Mouse (Mus musculus) testis, adult 2 months (tissue): ENCODE results near the gene Tmsb10.

Source experiments
- CTCF ChIP-seq: fragments of 200-500 bp; IDR thresholded peaks from 2 replicates; pipeline ENCODE4 v1.5.1; 2012; ENCODE audit warnings: low read depth, mild to moderate bottlenecking, inconsistent platforms, low read length, moderate library complexity; ENCODE audit not compliant: control insufficient read depth, insufficient read depth, insufficient replicate concordance
- POLR2A ChIP-seq: fragments of 200-500 bp; IDR thresholded peaks from 2 replicates; pipeline ENCODE4 v1.6.1; 2012; ENCODE audit warnings: low read depth, mild to moderate bottlenecking, inconsistent platforms, low read length, moderate library complexity; ENCODE audit not compliant: control insufficient read depth

DNA sequence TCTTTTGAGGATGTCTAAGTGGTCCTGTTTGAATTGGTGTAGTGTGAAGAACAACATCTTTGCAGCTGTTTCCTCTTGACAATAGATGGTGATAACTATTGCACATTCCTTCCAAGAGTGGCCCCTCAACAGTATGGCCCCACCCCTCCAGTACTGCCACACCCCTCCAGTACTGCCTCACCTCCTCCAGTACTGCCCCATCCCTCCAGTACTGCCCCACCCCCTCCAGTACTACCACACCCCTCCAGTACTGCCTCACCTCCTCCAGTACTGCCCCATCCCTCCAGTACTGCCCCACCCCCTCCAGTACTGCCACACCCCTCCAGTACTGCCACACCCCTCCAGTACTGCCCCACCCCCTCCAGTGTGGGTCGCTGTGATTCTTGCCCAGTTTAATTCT, 43.8 kb upstream of the Tmsb10 start:
- TF ChIP-seq CTCF (no peak), POLR2A (no peak)
